Comparison of ENCODE assay signal across 14 mouse cellular contexts in the genomic region with DNA sequence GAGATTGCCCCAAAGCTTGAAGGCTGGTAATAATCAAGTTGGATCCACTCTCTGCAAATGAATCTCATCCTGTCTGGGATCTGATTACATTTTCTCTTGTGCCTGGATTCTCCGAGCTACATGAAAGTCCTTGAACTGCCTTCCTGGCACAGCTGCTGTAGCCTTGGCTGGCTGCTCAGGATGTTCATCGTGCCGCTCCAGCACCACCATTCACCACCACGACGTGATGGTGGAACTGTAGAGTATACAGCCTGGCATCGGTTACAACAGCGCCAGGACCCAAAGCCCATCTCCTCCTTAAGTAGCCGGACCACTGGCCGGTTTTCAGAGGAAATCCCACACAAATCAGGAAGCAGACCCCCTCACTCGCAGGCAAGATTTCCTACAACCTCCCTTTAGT. TPM values are rescaled to one million over a fixed set of nuclear protein-coding genes. Genes with fewer than 3 reads are reported as not detected.
DNase-seq lines count a peak whose midpoint lies in the region; ATAC-seq and TF ChIP-seq lines count a peak whose summit lies in the region.
"Had no signal": no experiment of that assay in that cellular context is flagged by ENCODE, and none has a peak within 500 bp of the region (broad histone marks: within the 10 kb centered on the region; RNA-seq: fewer than 3 reads in every experiment).

No protein-coding gene starts in this region.

- WGBS in heart, adult 2 months: 31% methylated on average over 10 of the region's 10 CpGs
- 72% methylated on average over 10 of the region's 10 CpGs for WGBS in heart, embryonic 11.5 days (ENCODE audit: insufficient replicate concordance)
- 52% methylated on average over 10 of the region's 10 CpGs for whole genome bisulfite sequencing in liver, embryonic 12.5 days (ENCODE audit: insufficient replicate concordance)

- H3K4me3 ChIP-seq in heart, adult 2 months: no peak overlapping the region
- no peak overlapping the region for H3K4me3 ChIP-seq in heart, embryonic 11.5 days (ENCODE audit: low read depth, low read length)
- H3K4me3 ChIP-seq in liver, embryonic 12.5 days: no peak overlapping the region
- H3K4me3 ChIP-seq: embryonic facial prominence, embryonic 13.5 days; intestine, embryonic 15.5 days; limb, embryonic 13.5 days had no signal

- H3K4me2 ChIP-seq in heart, embryonic 11.5 days: no peak overlapping the region
- no peak overlapping the region for H3K4me2 ChIP-seq in liver, embryonic 12.5 days
- H3K4me2 ChIP-seq: intestine, embryonic 15.5 days; limb, embryonic 13.5 days had no signal

- H3K79me2 ChIP-seq in heart, adult 2 months (replicated peaks; ENCODE audit: control insufficient read depth, insufficient read depth, low read length): no peaks in the 10 kb centered on the region

- TF ChIP-seq EP300 in heart, adult 2 months (IDR thresholded peaks at IDR 0.05; ENCODE audit: insufficient read depth, low read depth, low read length): no peak

- no peaks in the 10 kb centered on the region for H3K27me3 ChIP-seq in heart, adult 2 months (ENCODE audit: control insufficient read depth, insufficient read depth, low read length)
- H3K27me3 ChIP-seq in heart, embryonic 11.5 days (ENCODE audit: control insufficient read depth, insufficient read depth, low read length): peaks cover 50% of the 10 kb centered on the region
- H3K27me3 ChIP-seq in liver, embryonic 12.5 days (replicated peaks): peaks cover 84% of the 10 kb centered on the region

- H3K9me3 ChIP-seq in heart, embryonic 11.5 days (replicated peaks; ENCODE audit: control insufficient read depth, low read length): no peaks in the 10 kb centered on the region
- H3K9me3 ChIP-seq in liver, embryonic 12.5 days (replicated peaks): no peaks in the 10 kb centered on the region
- H3K9me3 ChIP-seq: embryonic facial prominence, embryonic 13.5 days; intestine, embryonic 15.5 days; limb, embryonic 13.5 days had no signal

- no peak for TF ChIP-seq CTCF in heart, adult 2 months (IDR thresholded peaks at IDR 0.05)

- intact Hi-C loops in heart, adult 2 months (cut with DNase I): no loop called here

- DNase-seq in adrenal gland, adult 8-10 months: peak; percentile 36
- DNase-seq in adrenal gland, postnatal 4 days (ENCODE audit: low spot score in 2 of 2): no peak
- peak; percentile 34 to 42 for DNase-seq in heart, adult 2 months
- DNase-seq in testis, postnatal 14 days (ENCODE audit: low spot score): peak; percentile 19
- no peak for DNase-seq in testis, postnatal 10 days (ENCODE audit: low spot score)
- no peak for DNase-seq in ovary, postnatal 14 days (ENCODE audit: low spot score)

- no peak for TF ChIP-seq POLR2A in heart, adult 2 months (IDR thresholded peaks at IDR 0.05; ENCODE audit: insufficient read depth, low read depth, low read length)

- no peaks in the 10 kb centered on the region for H3K36me3 ChIP-seq in heart, adult 2 months (ENCODE audit: control insufficient read depth, insufficient read depth, low read length)
- H3K36me3 ChIP-seq in heart, embryonic 11.5 days (ENCODE audit: control insufficient read depth, insufficient read depth, low read length): no peaks in the 10 kb centered on the region
- H3K36me3 ChIP-seq in liver, embryonic 12.5 days: no peaks in the 10 kb centered on the region
- H3K36me3 ChIP-seq: embryonic facial prominence, embryonic 13.5 days; intestine, embryonic 15.5 days; limb, embryonic 13.5 days had no signal

- H3K4me1 ChIP-seq in heart, adult 2 months (ENCODE audit: control insufficient read depth, insufficient read depth, low read length): peaks cover 29% of the 10 kb centered on the region
- peaks cover 28% of the 10 kb centered on the region for H3K4me1 ChIP-seq in heart, embryonic 11.5 days (ENCODE audit: control insufficient read depth, insufficient read depth, low read length)
- 0 out of 2 replicates have a peak, but pooled peaks cover 3% of the 10 kb centered on the region for H3K4me1 ChIP-seq in liver, embryonic 12.5 days

- peak overlapping the region; percentile 78 for H3K27ac ChIP-seq in heart, adult 2 months
- no peak overlapping the region for H3K27ac ChIP-seq in heart, embryonic 11.5 days (ENCODE audit: low read depth, low read length)
- H3K27ac ChIP-seq in liver, embryonic 12.5 days: no peak overlapping the region
- H3K27ac ChIP-seq: limb, embryonic 13.5 days; macrophage had no signal

- ATAC-seq in heart, embryonic 11.5 days (replicated peaks; ENCODE audit: insufficient number of reproducible peaks, low FRiP score, low TSS enrichment): no peak
- no peak for ATAC-seq in liver, embryonic 12.5 days
- ATAC-seq: forebrain, embryonic 16.5 days; intestine, embryonic 15.5 days had no signal

- no peak overlapping the region for H3K9ac ChIP-seq in heart, adult 2 months (ENCODE audit: low read depth, low read length)
- H3K9ac ChIP-seq in heart, embryonic 11.5 days (ENCODE audit: low read depth, low read length): no peak overlapping the region
- no peak overlapping the region for H3K9ac ChIP-seq in liver, embryonic 12.5 days
- H3K9ac ChIP-seq: intestine, embryonic 15.5 days; limb, embryonic 13.5 days had no signal

RNA-seq across cellular contexts. Expression of gene Pitpnm3, which starts 2.5 kb away (rescaled TPM):
- 10 to 100 TPM in 2 of 4 experiments, 1 to 10 TPM in 2; 1.9 to 15.9 (median 8.4) TPM for total RNA-seq in adrenal gland, adult 8-10 months (2022)
- total RNA-seq in adrenal gland, postnatal 4 days (2021): 1 to 10 TPM in 1 of 2 experiments, under 1 TPM in 1; 0.79 to 1.4 TPM
- 1 to 10 TPM; 1.2 to 2.0 TPM for total RNA-seq in heart, adult 2 months (2021)
- 5.1 TPM in 2 replicates for polyA plus RNA-seq in heart, adult 2 months (2012; rRNA removed)
- 0.07 and 0.14 TPM in 2 replicates for polyA plus RNA-seq in heart, embryonic 11.5 days (2014; fragmentation: Nextera tagmentation; extraction: Ambion mirVana)
- polyA plus RNA-seq in liver, embryonic 12.5 days (2016; fragmentation: Nextera tagmentation; extraction: Ambion mirVana): 0.18 and 0.19 TPM in 2 replicates
- total RNA-seq: monocyte, adult 5-6 weeks had no signal
- polyA plus RNA-seq: macrophage had no signal

Comparison
In these comparisons a context has a peak if more than half of its experiments do, and no peak if none do; other contexts are left out.
1. DNase-seq: peak in adrenal gland, adult 8-10 months (single experiment), heart, adult 2 months (2 of 2) and testis, postnatal 14 days (single experiment); none in adrenal gland, postnatal 4 days (0 of 2), testis, postnatal 10 days (single experiment) and ovary, postnatal 14 days (single experiment).